Mouse (Mus musculus): ENCODE results near the gene Fam241a. TPM values are rescaled to one million over a fixed set of nuclear protein-coding genes. Genes with fewer than 3 reads are reported as not detected.

Fam241a gene
- polyA plus RNA-seq (2012; rRNA removed) = 2.4 and 4.6 TPM in 2 replicates

DNA sequence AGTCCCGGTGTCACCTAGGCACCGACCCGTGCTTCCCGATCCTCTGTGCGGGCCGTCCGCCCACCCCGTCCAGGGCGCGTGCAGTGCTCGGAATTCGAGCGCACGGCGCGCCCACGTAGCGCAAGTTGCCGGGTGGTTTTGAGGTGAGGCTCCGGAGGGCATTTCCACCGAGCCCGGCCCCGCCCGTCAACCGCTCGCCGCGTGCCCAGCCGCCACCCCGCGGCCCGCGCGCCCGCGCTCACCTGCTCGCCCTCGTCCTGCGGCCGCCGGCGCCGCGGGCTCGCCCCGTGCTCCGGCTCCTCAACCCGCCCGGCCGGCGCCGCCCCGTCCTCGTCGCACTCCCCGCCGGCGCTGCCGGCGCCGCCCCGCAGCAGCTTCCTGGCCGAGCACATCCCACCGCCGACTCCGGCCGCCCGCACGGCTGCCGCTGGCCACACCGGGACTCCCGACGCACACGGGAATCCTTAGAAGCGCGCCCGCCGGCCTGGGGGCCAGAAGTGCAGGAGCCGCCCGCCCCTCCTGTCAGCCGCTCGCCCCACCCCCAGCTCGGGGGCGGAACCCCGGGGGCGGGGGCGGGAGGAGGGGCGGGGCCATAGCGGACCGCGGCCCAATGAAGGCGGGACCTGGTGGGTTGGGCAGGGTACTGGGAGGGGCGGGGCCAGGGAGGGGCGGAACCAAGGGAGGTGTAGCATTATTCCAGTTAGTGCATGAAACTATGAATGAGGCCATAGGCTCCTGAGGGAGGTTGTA lies at the start of gene Fam241a:
Gene Fam241a, minus strand, starts transcription at position 533 of the 750 bp plus-strand sequence.

DNA sequence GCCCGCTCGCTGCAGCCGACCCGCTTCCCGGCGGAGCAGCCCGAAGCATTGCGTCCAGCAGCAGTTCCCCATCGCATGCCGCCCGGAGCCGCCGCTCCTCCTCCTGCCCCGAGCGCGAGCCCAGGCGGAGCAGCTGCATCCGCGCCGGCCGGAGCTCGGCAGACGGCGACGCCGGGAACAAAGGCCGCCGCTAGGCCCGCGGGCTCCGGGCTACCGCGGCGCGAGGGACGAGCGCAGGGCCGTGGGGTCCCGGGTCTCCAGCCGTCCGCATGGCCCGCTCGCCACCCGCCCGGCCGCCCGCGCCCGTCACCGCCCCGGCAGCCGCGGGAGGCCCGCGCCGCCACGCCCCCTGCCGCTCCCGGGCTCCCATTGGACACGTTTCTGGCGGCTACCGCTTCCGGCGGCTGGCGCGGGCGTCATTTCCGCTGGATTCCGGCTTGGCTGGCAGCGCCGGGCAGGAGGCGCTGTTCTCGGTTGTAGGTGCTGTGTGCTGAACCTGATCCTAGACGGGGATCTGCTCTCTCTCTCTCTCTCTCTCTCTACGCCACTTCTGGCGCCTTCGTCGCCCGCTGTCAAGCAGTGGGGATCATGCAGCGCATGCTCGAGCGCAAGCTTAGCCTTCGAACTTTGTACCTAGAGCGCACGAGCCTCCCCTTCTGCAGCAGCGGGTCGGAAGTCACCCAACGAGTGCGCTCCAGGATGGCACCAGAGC lies 58.8 kb downstream of the Fam241a start, which contains the start of gene Ap1ar:
Gene Ap1ar, minus strand, starts transcription at position 370 of the 712 bp plus-strand sequence.

Other genes starting within 250 kb of the Fam241a start
- gene Alpk1, start 115.8 kb downstream of the Fam241a start, polyA plus RNA-seq (2012; rRNA removed) = 0.30 and 0.55 TPM in 2 replicates
- gene Tifa, start 106.5 kb downstream of the Fam241a start, polyA plus RNA-seq (2012; rRNA removed) = 4.6 and 5.4 TPM in 2 replicates
- 9.7 and 16.2 TPM in 2 replicates for gene Ap1ar, start 58.8 kb downstream of the Fam241a start, polyA plus RNA-seq (2012; rRNA removed)